1 mouse cellular context compared by ENCODE assay signal in the genomic region with DNA sequence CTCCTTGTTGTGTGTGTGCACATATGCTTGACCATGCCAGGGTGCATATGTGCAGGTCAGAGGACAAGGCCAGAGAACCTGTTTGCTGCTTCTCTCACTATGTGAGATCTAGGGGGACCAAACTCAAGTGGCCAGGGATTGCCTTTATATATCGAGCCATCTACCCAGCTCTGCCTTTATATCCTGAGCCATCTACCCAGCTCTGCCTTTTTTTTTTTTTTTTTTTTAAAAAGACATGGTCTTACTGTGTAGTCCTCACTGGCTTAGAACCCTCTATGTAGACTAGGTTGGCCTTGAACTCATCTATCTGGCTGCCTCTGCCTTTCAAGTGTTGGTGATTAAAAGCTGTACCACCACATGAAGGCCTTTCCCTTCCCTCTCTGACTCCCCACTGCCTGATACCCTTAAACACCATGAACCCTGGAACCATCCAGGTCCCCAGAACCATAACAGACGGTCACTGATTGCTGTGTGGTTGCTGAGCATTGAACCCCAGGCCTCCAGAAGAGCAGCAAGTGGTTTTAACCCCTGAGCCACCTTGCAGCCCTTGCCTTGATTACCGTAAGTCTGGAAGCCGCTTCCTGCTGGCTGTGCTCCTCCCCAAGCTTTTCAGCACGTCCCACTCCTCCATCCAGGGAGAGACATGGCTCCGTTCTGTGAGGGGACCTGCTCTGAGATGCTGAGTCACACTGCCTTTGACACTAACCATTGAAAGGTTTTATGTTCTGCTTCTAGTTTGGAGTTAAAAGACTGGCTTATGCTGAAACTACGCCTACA.
A peak's percentile ranks its signal among the peaks of the same experiment; 100 is the strongest.
TF ChIP-seq lines count a peak whose summit lies in the region.

No protein-coding gene starts in this region.

TF ChIP-seq in myocyte, 11 proteins besides CTCF, POLR2A, EP300 and RAD21:
- peak; percentile 10 for TF ChIP-seq POLR2AphosphoS2 (IDR thresholded peaks at IDR 0.05; ENCODE audit: insufficient read length, low read depth)
- no peak for TF ChIP-seq MAX (IDR thresholded peaks at IDR 0.05; ENCODE audit: low read depth)
